Mouse (Mus musculus): Measurements from ENCODE around the gene Zfand4. TPM values are rescaled to one million over a fixed set of nuclear protein-coding genes. Genes with fewer than 3 reads are reported as not detected.
A peak's percentile ranks its signal among the peaks of the same experiment; 100 is the strongest.

Zfand4 gene
- polyA plus RNA-seq, 1 experiment from 2014 or later, result 4.9 TPM

- H3K4me1 ChIP-seq (replicated peaks; ENCODE audit: insufficient read depth, low read length), result no peaks in the 10 kb centered on the region
- no peak overlapping the region for H3K9ac ChIP-seq (ENCODE audit: low read depth, low read length)
- DNase-seq (ENCODE audit: low spot score), result no peak
- no peak overlapping the region for H3K4me3 ChIP-seq (replicated peaks; ENCODE audit: low read depth, low read length)
- H3K4me2 ChIP-seq (ENCODE audit: low read length), result no peak overlapping the region
- 92% methylated on average over 2 of the region's 2 CpGs for WGBS
- no peak for TF ChIP-seq CTCF (IDR thresholded peaks at IDR 0.05; ENCODE audit: low read depth)
- ATAC-seq (replicated peaks; ENCODE audit: low FRiP score, low read depth), result no peak
- H3K36me3 ChIP-seq (ENCODE audit: insufficient read depth, low read length), result no peaks in the 10 kb centered on the region
- no peak overlapping the region for H3K27ac ChIP-seq
- H3K9me3 ChIP-seq (replicated peaks; ENCODE audit: low read length), result no peaks in the 10 kb centered on the region
- no peaks in the 10 kb centered on the region for H3K27me3 ChIP-seq (ENCODE audit: insufficient read depth, low read length)
Observed at GRCm38 (mm10) chr6:116331396-116331795, 67.4 kb downstream of the Zfand4 start.

DNA sequence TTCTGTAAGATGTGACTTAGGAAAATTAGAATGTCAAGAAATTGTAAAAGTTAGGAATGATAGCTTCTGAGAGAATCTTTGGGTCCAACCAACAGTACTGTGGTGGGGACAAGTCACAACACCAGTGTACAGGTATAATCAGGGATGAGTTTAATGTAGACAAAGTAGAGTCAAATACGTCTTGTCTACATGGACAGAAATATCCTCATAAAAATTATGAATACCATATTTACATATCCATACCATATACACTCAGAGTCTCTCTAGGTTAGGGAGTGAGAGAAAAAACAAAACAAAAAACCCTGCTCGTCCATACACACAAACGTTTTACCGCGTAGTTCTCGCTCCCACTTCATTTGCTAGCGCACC lies 73.4 kb downstream of the Zfand4 start:
- 3% methylated on average over 7 of the region's 7 CpGs for WGBS
- no peak for TF ChIP-seq CTCF (IDR thresholded peaks at IDR 0.05; ENCODE audit: low read depth)
- H3K9ac ChIP-seq (ENCODE audit: low read depth, low read length), result peak overlapping the region; percentile 89; the same call in 1 of the 2 replicates
- DNase-seq (ENCODE audit: low spot score) (no peak), ATAC-seq (replicated peaks; ENCODE audit: low FRiP score, low read depth) (0 out of 2 replicates have a peak, but pooled peaks have one; percentile 5)
- H3K4me2 ChIP-seq (ENCODE audit: low read length), result peak overlapping the region; percentile 72
- no peaks in the 10 kb centered on the region for H3K9me3 ChIP-seq (replicated peaks; ENCODE audit: low read length)
- peak overlapping the region; percentile 91 for H3K4me3 ChIP-seq (replicated peaks; ENCODE audit: low read depth, low read length)
- no peaks in the 10 kb centered on the region for H3K36me3 ChIP-seq (ENCODE audit: insufficient read depth, low read length)
- no peaks in the 10 kb centered on the region for H3K27me3 ChIP-seq (ENCODE audit: insufficient read depth, low read length)
- H3K4me1 ChIP-seq (replicated peaks; ENCODE audit: insufficient read depth, low read length), result no peaks in the 10 kb centered on the region
- H3K27ac ChIP-seq, result 0 out of 2 replicates have a peak overlapping the region, but pooled peaks have one; percentile 78

DNA sequence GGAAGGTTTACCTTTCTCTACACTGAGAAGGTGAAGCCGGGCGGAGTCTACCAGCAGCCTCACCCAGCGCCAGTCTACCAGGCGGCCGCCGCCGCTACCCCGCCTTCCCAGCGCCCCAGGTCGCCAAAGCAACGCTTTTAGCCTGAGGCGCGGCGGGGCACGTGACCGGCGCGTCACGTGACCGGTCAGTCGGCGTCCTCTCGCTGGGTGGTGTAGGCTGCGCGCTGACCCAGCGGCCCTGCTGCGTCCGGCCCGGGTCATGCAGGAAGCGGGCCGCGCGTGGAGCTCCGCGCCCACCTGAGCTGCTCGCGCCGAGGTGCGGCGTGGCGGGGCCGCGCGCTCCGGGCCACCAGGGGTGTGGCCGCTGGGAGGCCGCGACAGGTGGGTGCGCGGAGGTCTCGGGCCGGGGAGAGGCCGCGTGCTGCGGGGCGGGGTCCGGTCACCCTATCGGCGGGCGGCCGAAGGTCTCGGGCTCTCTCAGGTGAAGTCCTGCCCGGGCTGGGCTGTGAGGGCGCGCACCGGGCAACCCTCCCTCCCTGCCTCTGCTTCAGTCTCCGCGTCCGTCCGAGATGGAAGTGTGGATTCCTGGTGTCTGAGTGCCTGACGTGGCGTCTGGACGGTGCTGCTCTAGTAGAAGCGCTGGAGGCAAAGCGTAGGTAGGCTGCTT lies 73.9 kb downstream of the Zfand4 start, which contains the start of gene March8:
Gene March8 (plus strand): TSS at position 190 of the 667 bp plus-strand sequence.
- under 1% methylated on average over 75 of the region's 75 CpGs for WGBS
- peak within 1 kb of the TSS; percentile 89 for H3K9ac ChIP-seq (ENCODE audit: low read depth, low read length)
- peak; percentile 95 for DNase-seq (ENCODE audit: low spot score)

GRCm38 (mm10) chr6:116338520-116338919 lies 74.5 kb downstream of the Zfand4 start:
- 6% methylated on average over 8 of the region's 8 CpGs for WGBS
- peak overlapping the region; percentile 89 for H3K9ac ChIP-seq (ENCODE audit: low read depth, low read length)
- no peaks in the 10 kb centered on the region for H3K4me1 ChIP-seq (replicated peaks; ENCODE audit: insufficient read depth, low read length)
- TF ChIP-seq CTCF (IDR thresholded peaks at IDR 0.05; ENCODE audit: low read depth), result no peak
- DNase-seq (ENCODE audit: low spot score), result no peak
- peak overlapping the region; percentile 72 for H3K4me2 ChIP-seq (ENCODE audit: low read length)
- ATAC-seq (replicated peaks; ENCODE audit: low FRiP score, low read depth), result no peak
- H3K36me3 ChIP-seq (ENCODE audit: insufficient read depth, low read length), result no peaks in the 10 kb centered on the region
- H3K4me3 ChIP-seq (replicated peaks; ENCODE audit: low read depth, low read length), result peak overlapping the region; percentile 91
- H3K27me3 ChIP-seq (ENCODE audit: insufficient read depth, low read length), result no peaks in the 10 kb centered on the region
- peak overlapping the region; percentile 78 for H3K27ac ChIP-seq
- no peaks in the 10 kb centered on the region for H3K9me3 ChIP-seq (replicated peaks; ENCODE audit: low read length)

More for the DNA sequence above, 73.9 kb downstream of the Zfand4 start, which contains the start of gene March8:
- Histone ChIP-seq H3K27ac (peak within 1 kb of the TSS; percentile 78), H3K4me3 (replicated peaks; ENCODE audit: low read depth, low read length) (peak within 1 kb of the TSS; percentile 91), H3K4me2 (ENCODE audit: low read length) (peak within 1 kb of the TSS; percentile 72), H3K36me3 (ENCODE audit: insufficient read depth, low read length) (no peaks in the 10 kb centered on the region), H3K27me3 (ENCODE audit: insufficient read depth, low read length) (no peaks in the 10 kb centered on the region), H3K4me1 (replicated peaks; ENCODE audit: insufficient read depth, low read length) (no peaks in the 10 kb centered on the region), H3K9me3 (replicated peaks; ENCODE audit: low read length) (no peaks in the 10 kb centered on the region)
- no peak for TF ChIP-seq CTCF (IDR thresholded peaks at IDR 0.05; ENCODE audit: low read depth)
- ATAC-seq (replicated peaks; ENCODE audit: low FRiP score, low read depth), result peak; percentile 97

DNA sequence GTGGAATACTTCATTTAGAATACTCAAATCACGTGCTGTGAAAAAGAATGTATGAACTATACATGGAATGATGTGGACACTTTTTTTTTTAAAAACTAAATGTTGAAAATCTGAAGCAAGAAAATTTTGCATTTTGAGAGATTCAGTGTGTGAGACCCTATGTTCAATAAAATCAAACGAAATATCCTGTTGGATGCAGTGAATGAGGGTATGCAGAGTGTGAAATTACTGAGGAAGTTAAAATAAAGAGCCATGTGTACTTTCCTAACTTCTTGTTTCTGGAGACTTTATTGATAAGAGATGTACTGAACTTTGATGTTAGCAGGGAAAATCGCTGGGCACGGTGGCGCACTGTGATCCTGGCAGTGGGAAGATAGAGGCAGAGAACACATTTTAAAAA lies 75.1 kb downstream of the Zfand4 start:
- ATAC-seq (replicated peaks; ENCODE audit: low FRiP score, low read depth) (no peak), DNase-seq (ENCODE audit: low spot score) (no peak)
- WGBS, result 81% methylated on average over 5 of the region's 5 CpGs
- Histone ChIP-seq H3K27me3 (ENCODE audit: insufficient read depth, low read length) (no peaks in the 10 kb centered on the region), H3K4me1 (replicated peaks; ENCODE audit: insufficient read depth, low read length) (no peaks in the 10 kb centered on the region), H3K9ac (ENCODE audit: low read depth, low read length) (no peak overlapping the region), H3K27ac (no peak overlapping the region), H3K4me3 (replicated peaks; ENCODE audit: low read depth, low read length) (no peak overlapping the region), H3K36me3 (ENCODE audit: insufficient read depth, low read length) (no peaks in the 10 kb centered on the region), H3K9me3 (replicated peaks; ENCODE audit: low read length) (no peaks in the 10 kb centered on the region), H3K4me2 (ENCODE audit: low read length) (peak overlapping the region; percentile 72)
- no peak for TF ChIP-seq CTCF (IDR thresholded peaks at IDR 0.05; ENCODE audit: low read depth)

- 97% methylated on average over 1 of the region's 1 CpGs for WGBS
- H3K36me3 ChIP-seq (ENCODE audit: insufficient read depth, low read length), result no peaks in the 10 kb centered on the region
- TF ChIP-seq CTCF (IDR thresholded peaks at IDR 0.05; ENCODE audit: low read depth), result no peak
Observed at GRCm38 (mm10) chr6:116340521-116340920, 76.5 kb downstream of the Zfand4 start.

More at GRCm38 (mm10) chr6:116340521-116340920, 76.5 kb downstream of the Zfand4 start:
- no peak overlapping the region for H3K4me3 ChIP-seq (replicated peaks; ENCODE audit: low read depth, low read length)
- H3K27me3 ChIP-seq (ENCODE audit: insufficient read depth, low read length), result no peaks in the 10 kb centered on the region
- DNase-seq (ENCODE audit: low spot score) (no peak), ATAC-seq (replicated peaks; ENCODE audit: low FRiP score, low read depth) (no peak)
- no peaks in the 10 kb centered on the region for H3K4me1 ChIP-seq (replicated peaks; ENCODE audit: insufficient read depth, low read length)
- no peak overlapping the region for H3K9ac ChIP-seq (ENCODE audit: low read depth, low read length)
- no peak overlapping the region for H3K4me2 ChIP-seq (ENCODE audit: low read length)
- H3K27ac ChIP-seq, result no peak overlapping the region
- no peaks in the 10 kb centered on the region for H3K9me3 ChIP-seq (replicated peaks; ENCODE audit: low read length)
